Mouse (Mus musculus): ENCODE measurements around the gene Endou. TPM values are rescaled to one million over a fixed set of nuclear protein-coding genes. Genes with fewer than 3 reads are reported as not detected.

Gene Endou
- polyA plus RNA-seq (2014; fragmentation: Illumina TruSeq; extraction: RNeasy Lipid Tissue Mini Kit (QIAGEN cat#74804); ENCODE audit: low read depth, low replicate concordance): 2.0 TPM

DNA sequence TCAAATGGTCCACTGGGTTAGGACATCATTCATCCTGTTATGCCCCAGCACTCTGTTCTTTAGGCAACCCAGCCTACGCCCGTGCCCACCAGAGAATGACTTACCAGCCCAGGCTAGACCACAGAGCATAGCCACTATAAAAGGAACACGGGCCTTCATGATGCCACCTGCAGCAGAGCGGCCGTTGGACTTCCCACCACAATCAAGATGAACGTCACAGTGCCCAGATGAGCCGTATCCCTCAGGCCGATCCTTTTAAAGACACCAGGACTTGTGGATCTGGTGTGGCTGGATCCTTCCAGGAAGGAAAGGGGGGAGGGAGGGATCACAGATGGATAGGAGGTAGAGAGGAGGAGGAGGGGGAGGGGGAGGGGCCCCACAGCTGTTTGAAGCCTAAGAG is at the start of gene Endou:
Gene Endou, minus strand, starts transcription at position 229 of the 400 bp plus-strand sequence.

DNA sequence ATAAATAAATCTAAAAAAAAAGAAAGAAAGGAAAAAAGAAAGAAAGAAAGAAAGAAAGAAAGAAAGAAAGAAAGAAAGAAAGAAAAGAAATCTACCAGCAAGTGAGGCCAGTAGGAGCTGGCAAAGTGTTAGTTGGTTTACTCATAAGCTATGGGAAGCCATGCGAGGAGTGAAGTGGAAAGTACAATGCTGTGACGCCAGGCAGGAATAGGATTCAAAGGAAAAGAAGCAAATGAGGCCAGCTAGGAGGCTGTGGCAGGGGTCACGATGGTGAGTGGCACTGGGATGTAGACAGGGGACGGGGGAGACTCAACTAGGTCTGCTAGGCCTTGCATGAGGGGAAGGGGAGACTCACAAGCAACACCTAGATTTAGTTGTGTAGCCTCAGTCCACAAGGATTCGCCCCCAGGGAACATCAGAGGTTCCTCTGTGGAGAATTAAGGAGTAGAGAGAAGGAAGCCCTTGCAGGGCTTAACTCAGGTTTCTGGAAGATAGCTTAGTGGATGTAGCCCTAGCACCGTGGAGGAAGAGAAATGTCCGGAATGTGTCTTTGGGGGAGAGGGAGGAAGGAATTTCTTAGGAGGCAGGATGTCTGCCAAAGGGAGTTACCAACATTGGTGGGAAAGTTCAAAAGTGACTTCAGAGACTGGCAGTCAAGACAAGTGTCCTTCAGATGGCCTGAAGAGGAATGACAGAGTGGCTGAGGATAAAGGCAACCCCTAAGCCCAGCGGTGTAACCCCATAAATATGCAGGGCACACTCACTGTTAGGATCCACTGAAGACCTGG is 47.4 kb upstream of the Endou start, which contains the start of gene Slc48a1:
Gene Slc48a1, plus strand, starts transcription at position 210 of the 788 bp plus-strand sequence.

DNA sequence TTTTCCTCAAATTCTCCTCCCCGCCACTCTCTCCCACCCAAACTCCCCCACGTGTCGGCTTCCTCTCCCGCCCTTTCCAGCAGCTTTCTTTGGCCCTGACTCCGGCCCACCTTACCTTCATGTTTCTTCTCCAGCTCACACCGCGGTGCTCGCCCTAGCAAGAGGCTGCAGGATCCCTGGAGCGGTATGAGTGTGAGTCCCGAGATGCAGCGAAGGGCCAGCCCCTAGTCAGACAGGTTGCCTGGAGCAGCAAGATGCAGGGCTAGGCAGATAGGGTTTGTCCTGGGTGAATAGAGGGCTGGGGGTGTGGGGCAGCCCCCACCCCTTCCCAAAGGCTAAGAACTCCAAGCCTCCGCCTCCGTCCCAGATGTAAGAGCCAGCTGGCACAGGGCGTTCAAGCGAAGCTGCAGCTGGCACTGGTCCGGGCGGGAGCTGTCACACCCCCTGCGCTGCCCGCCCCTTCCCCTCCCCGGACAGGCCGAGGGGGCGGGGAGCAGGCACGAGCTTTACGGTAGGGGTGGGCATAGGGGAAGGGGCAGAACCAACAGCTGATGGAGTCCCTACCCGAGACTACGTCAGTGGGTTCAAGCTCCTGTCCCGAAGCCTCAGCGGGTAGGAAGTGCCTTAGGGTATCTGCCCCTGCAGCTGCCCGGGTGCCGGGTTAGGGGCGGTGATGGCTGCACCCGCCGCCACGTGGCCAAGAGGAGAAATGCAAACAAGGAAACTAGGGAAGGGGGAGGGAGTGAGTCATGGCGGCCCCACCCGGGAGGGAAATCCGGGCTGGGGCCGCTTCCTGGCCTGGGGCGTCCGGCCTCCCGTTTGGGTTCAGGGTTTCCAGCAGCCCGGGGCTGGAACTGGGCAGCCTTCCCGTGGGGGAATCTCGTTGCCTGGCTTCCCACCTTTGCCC is 36.4 kb upstream of the Endou start, which contains the start of gene Rapgef3:
Gene Rapgef3, minus strand, starts transcription at position 693 of the 907 bp plus-strand sequence.

DNA sequence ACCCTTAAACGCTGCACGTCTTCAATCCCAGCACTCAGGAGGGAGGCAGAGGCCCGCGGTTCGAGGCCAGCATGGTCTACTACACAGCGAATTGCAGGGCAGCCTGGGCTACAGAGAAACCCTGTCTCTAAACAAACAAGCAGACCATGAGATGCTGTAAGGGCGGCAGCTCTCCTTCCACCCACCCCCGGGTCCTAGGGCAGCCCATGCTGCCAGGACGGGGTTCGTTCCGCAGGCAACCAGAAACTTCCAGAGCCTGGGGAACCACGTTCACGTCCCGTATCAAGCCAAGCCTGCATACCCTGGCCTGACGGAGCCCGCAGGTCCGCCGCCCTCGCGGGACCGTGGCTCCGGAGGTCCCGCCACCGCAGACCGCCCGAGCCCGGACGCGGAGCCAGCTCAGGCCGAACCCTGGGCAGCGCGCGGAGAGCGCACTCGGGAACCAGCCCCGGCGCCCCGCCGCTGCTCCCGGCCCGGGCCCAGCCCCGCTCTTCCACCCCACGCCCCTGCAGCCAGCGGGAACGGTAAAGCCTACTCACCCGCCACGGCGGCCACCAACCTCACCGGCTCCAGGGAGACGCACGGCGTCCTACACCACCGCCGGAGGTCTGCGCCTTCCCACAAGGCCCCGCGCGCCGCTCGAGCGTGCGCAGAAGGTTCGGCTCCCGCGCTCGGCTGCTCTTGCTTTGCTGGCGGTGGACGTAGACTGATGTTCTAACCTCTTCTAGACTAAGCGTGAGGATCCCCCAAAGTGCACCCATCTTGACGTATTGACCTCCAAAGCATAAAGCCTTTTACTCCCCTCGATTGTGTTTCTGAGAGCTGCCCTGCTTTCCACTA is 25.7 kb downstream of the Endou start, which contains the start of gene Rpap3:
Gene Rpap3, minus strand, starts transcription at position 615 of the 840 bp plus-strand sequence.

Other genes with a start within 250 kb of the Endou start
- gene Rpap3, start 25.5 kb downstream of the Endou start, polyA plus RNA-seq (2014; fragmentation: Illumina TruSeq; extraction: RNeasy Lipid Tissue Mini Kit (QIAGEN cat#74804); ENCODE audit: low read depth, low replicate concordance): 25.9 TPM
- 1.1 TPM for gene Rapgef3, start 36.6 kb upstream of the Endou start, polyA plus RNA-seq (2014; fragmentation: Illumina TruSeq; extraction: RNeasy Lipid Tissue Mini Kit (QIAGEN cat#74804); ENCODE audit: low read depth, low replicate concordance)
- 63.9 TPM for gene Slc48a1, start 47.2 kb upstream of the Endou start, polyA plus RNA-seq (2014; fragmentation: Illumina TruSeq; extraction: RNeasy Lipid Tissue Mini Kit (QIAGEN cat#74804); ENCODE audit: low read depth, low replicate concordance)
- 1.6 TPM for gene Hdac7, start 113.2 kb upstream of the Endou start, polyA plus RNA-seq (2014; fragmentation: Illumina TruSeq; extraction: RNeasy Lipid Tissue Mini Kit (QIAGEN cat#74804); ENCODE audit: low read depth, low replicate concordance)
- 82.4 TPM for gene Vdr, start 179.3 kb upstream of the Endou start, polyA plus RNA-seq (2014; fragmentation: Illumina TruSeq; extraction: RNeasy Lipid Tissue Mini Kit (QIAGEN cat#74804); ENCODE audit: low read depth, low replicate concordance)
- gene Tmem106c, start 232.9 kb upstream of the Endou start, polyA plus RNA-seq (2014; fragmentation: Illumina TruSeq; extraction: RNeasy Lipid Tissue Mini Kit (QIAGEN cat#74804); ENCODE audit: low read depth, low replicate concordance): 8.1 TPM

Data from kidney, adult 10 weeks (tissue).